In the genomic region with DNA sequence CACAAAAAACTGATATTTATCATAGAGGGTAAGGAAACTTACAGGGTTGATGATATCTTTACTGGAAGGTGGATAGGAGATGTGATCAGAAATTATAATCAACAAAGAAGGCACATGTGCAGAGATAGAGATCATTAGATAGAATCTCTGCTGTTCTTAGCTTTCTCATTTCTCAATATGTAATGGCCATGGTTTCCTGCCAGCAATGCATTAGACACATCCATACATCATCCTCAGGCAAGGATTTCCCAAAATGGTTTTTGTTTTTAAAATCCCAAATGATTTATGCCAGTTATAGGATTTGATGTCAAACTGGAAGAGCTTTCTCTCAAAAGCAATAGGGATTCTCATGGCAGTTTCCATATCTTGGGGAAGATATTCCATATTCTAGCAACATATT, we compare ENCODE assay signal across 38 mouse cellular contexts. TPM values are rescaled to one million over a fixed set of nuclear protein-coding genes. Genes with fewer than 3 reads are reported as not detected.
"Had no signal": no experiment of that assay in that cellular context is flagged by ENCODE, and none has a peak within 500 bp of the region (broad histone marks: within the 10 kb centered on the region; RNA-seq: fewer than 3 reads in every experiment).

No protein-coding gene starts in this region.

- H3K9ac ChIP-seq: embryonic facial prominence, embryonic 12.5 days; embryonic facial prominence, embryonic 13.5 days; embryonic facial prominence, embryonic 15.5 days; forebrain, embryonic 12.5 days; forebrain, embryonic 13.5 days; forebrain, embryonic 15.5 days; forebrain, postnatal 0 days had no signal

- H3K27me3 ChIP-seq: embryonic facial prominence, embryonic 12.5 days; embryonic facial prominence, embryonic 13.5 days; embryonic facial prominence, embryonic 15.5 days; forebrain, embryonic 12.5 days; forebrain, embryonic 13.5 days; forebrain, embryonic 15.5 days had no signal

- DNase-seq: cerebellum, adult 2 months; cerebellum, adult 8-10 months; cerebellum, adult 9-10 months; cerebellum, adult 9-11 months; cerebellum, postnatal 10 days; cerebellum, postnatal 14 days; cerebellum, postnatal 25 days; cerebellum, postnatal 36 days; embryo, embryonic 11 days; forebrain, postnatal 0 days; gastrocnemius, adult 2 months; gastrocnemius, postnatal 10 days; gastrocnemius, postnatal 14 days; gastrocnemius, postnatal 25 days; gastrocnemius, postnatal 36 days; heart, adult 11 months; heart, adult 18-20 months; heart, adult 2 months had no signal

- H3K36me3 ChIP-seq: embryonic facial prominence, embryonic 10.5 days; embryonic facial prominence, embryonic 12.5 days; embryonic facial prominence, embryonic 13.5 days; embryonic facial prominence, embryonic 15.5 days; forebrain, embryonic 10.5 days; forebrain, embryonic 12.5 days; forebrain, embryonic 15.5 days; heart, embryonic 10.5 days had no signal

- H3K9me3 ChIP-seq: embryonic facial prominence, embryonic 10.5 days; embryonic facial prominence, embryonic 12.5 days; embryonic facial prominence, embryonic 13.5 days; embryonic facial prominence, embryonic 15.5 days; forebrain, embryonic 10.5 days; forebrain, embryonic 12.5 days; forebrain, embryonic 13.5 days; forebrain, embryonic 15.5 days; heart, embryonic 10.5 days had no signal

- H3K27ac ChIP-seq: embryonic facial prominence, embryonic 10.5 days; embryonic facial prominence, embryonic 12.5 days; embryonic facial prominence, embryonic 13.5 days; embryonic facial prominence, embryonic 15.5 days; forebrain, embryonic 10.5 days; forebrain, embryonic 12.5 days; forebrain, embryonic 13.5 days; forebrain, embryonic 15.5 days; gastrocnemius, adult 2 months; heart, adult 2 months; heart, embryonic 10.5 days had no signal

- ATAC-seq: forebrain, embryonic 13.5 days; forebrain, embryonic 14.5 days; forebrain, embryonic 15.5 days; forebrain, postnatal 0 days had no signal

- H3K4me3 ChIP-seq: embryonic facial prominence, embryonic 10.5 days; embryonic facial prominence, embryonic 12.5 days; embryonic facial prominence, embryonic 13.5 days; embryonic facial prominence, embryonic 15.5 days; erythroblast, embryonic 14.5 days; forebrain, embryonic 10.5 days; forebrain, embryonic 12.5 days; forebrain, embryonic 13.5 days; forebrain, embryonic 15.5 days; gastrocnemius, adult 2 months; heart, adult 2 months; heart, embryonic 10.5 days had no signal

- H3K4me1 ChIP-seq: embryonic facial prominence, embryonic 10.5 days; embryonic facial prominence, embryonic 12.5 days; embryonic facial prominence, embryonic 13.5 days; embryonic facial prominence, embryonic 15.5 days; forebrain, embryonic 10.5 days; forebrain, embryonic 12.5 days; forebrain, embryonic 13.5 days; forebrain, embryonic 15.5 days; heart, embryonic 10.5 days had no signal

- H3K4me2 ChIP-seq: embryonic facial prominence, embryonic 12.5 days; embryonic facial prominence, embryonic 13.5 days; embryonic facial prominence, embryonic 15.5 days; forebrain, embryonic 12.5 days; forebrain, embryonic 13.5 days; forebrain, embryonic 15.5 days had no signal

RNA-seq across cellular contexts. Expression of a gene that starts 52.0 kb away (rescaled TPM):
- total RNA-seq: common myeloid progenitor, adult 5-6 weeks; forebrain, postnatal 0 days; gastrocnemius, adult 18-20 months; gastrocnemius, adult 2 months; gastrocnemius, adult 8-10 months; gastrocnemius, postnatal 10 days; gastrocnemius, postnatal 14 days; gastrocnemius, postnatal 25 days; gastrocnemius, postnatal 36 days; gastrocnemius, postnatal 4 days; granulocyte monocyte progenitor cell, adult 5-6 weeks; heart, adult 18-20 months; heart, adult 2 months; heart, adult 8-10 months had no signal
- polyA plus RNA-seq: cerebellum, adult 2 months; embryonic facial prominence, embryonic 10.5 days; embryonic facial prominence, embryonic 11.5 days; embryonic facial prominence, embryonic 12.5 days; embryonic facial prominence, embryonic 13.5 days; embryonic facial prominence, embryonic 14.5 days; embryonic facial prominence, embryonic 15.5 days; erythroblast, embryonic 14.5 days; forebrain, embryonic 10.5 days; forebrain, embryonic 11.5 days; forebrain, embryonic 12.5 days; forebrain, embryonic 13.5 days; forebrain, embryonic 14.5 days; forebrain, embryonic 15.5 days; forebrain, postnatal 0 days; heart, adult 2 months; heart, embryonic 10.5 days had no signal
